Mouse (Mus musculus): Measurements from ENCODE around the gene Hsd11b1.
A peak's percentile ranks its signal among the peaks of the same experiment; 100 is the strongest.

Gene Hsd11b1

DNA sequence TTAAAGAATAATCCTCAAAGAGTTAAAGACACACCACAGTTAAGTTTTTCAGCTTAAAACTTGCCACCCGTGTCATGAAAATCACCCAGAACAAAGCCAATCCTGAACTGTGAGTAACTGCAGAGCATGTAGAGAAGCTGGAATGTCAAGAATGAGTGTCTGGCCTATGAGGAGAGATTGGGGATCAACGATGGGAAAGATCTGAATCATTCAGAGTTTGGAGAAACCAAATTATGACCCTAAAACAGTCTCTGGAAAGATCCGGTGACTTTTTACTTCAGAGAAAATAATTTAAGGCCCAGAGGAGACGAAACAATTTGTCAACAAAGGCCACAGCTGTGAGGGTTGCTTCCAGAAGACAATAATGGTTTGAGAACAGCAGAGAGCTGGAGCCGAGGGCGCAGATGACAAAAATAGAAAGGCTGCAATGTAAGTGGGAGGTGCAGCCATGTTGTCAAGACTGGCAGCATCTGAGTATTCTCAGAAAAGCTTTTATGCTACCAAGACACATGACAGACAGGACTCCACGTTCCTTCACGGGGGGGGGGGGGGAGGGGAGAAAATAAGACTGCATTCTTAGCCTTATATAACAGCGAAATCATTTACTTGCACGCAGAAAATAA, 20.2 kb downstream of the Hsd11b1 start:
- no peak for DNase-seq (ENCODE audit: low read depth, low spot score)

DNA sequence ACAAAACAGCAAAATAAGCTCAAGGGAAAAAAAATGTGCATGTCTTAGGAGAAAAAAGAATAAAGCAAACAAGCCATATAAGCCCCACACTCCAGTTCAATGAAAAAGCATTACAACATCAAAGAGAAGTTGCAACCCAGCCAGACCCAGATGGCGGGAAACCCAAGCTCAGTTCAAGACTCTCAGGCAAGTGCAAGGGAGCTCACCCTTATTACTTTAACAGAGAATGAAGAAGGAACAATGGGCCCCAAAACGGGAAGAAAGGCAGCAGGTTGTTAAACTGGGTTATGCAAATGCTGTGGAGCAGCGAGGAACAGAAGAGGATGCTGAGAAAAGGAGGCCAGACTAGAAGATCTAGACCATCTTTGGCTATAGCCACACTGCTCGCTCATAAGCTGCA, 21.0 kb downstream of the Hsd11b1 start:
- DNase-seq (ENCODE audit: low read depth, low spot score): no peak

DNA sequence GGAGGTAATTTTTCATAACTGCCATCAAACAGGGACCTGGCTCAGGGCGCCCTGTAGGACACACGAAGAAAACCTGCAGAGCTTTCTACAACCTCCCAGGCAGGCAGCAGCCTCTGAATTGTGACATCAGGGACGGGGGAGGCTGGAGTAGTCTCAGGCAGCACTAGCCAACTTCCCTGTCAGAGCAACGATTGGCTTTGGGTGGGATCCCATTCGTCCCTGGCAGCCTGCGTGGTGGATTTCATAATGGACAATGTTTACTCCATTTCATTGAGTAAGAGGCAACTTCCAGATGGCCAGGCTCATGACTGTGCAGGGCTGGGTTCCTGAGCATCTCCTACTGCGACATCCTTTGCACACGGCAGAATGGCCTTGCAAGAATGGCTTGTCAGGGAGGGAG, 21.6 kb downstream of the Hsd11b1 start:
- peak; percentile 27 for DNase-seq (ENCODE audit: low read depth, low spot score)

DNA sequence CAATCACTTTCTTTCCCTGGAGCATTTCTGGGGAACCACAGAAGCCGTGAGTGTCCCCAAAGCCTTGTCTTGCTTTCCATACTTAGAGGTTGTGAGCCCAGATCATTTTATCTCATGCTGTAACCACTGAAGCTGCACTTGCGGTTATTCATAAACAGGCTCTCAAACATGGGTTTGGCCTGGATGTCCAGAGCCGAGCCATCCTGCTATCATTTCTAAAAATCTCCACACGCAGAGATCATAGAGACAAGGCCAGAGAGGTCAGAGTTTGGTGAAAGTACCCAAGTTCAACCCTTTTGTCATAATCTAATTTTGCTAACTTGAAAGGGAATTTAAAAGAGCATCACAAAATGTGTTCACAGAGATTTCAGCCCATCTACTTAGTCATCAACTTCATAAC, 22.4 kb downstream of the Hsd11b1 start:
- no peak for DNase-seq (ENCODE audit: low read depth, low spot score)

DNA sequence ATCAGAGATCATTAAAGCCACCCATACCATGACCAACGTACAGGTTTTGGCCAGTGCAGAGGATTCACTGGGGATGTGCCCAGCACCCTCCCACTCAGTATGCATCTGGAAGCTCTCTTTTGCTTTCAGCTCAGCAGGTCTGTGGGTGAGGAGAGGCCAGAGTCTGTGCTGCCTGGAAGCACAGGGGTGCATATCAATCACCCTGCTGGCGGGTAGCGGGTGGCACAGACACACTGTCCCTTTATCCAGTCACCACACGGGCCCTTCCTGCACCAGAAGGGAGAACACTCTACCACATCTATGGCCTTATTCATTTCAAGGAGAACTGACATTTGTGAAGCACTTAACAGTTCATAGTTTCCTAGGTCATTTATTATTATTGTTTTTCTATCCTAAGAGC, 25.4 kb downstream of the Hsd11b1 start:
- no peak for DNase-seq (ENCODE audit: low read depth, low spot score)

DNA sequence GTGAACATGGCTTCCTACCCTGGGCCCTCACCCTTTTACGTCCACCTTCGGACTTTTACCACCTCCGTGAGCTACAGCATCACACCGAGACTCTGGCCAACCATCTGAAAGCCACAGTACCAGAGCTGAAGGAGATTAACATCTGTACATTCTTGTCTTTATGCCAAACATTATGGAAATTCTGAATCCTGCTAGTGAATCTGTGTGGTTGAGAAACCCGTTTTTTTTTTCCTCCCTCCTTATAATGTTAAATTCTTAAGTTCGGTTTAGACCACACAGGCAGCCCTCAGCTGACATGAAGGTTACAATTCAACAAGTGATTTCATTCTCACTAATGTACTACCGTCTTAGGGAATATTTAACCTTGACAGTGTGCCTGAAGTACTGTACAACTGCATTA, 28.9 kb downstream of the Hsd11b1 start:
- peak; percentile 77 for DNase-seq (ENCODE audit: low read depth, low spot score)

DNA sequence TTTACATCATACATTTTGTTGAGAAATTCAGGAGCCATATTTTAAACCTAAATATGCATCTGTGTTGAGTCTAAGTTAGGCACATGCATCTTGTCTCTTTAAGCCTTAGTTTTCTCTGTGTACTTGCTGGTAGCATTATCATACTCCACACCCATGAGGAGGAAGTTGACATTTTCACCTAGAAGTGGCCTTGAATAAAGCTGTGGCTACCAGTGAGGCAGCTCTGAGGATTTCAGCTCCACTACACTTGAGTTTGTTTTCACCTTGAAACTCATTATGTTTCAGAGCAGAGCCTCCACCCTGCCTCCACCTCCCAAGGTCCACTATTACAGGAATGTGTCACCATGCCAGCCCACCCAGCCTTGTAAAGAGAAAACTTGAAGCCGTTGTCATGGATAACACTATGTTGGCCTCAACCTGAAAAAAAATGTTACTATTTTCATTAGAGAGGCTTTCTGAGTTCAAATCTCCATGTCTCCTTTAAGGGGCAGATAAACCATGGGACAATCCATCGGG, 29.7 kb downstream of the Hsd11b1 start:
- no peak for DNase-seq (ENCODE audit: low read depth, low spot score)

DNA sequence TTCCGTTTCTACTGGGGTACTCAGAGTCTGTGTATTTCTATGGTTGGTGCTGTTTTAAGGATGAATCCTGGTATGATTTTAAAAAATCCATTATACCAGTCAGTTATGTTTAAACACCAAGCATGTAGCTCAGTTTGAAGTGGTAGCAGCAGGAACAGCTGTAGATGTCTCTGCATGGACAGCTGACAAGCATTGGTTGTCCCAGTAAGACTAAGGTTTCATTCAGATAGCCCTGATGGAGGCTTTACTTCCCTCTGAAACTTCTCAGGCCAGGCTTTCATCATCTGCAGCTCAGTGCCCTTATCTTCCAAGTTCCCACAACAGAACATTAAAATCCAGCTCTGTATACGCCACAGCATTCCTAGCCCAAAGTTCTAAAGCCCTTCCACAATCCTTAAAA, 31.1 kb downstream of the Hsd11b1 start:
- DNase-seq (ENCODE audit: low read depth, low spot score): no peak

DNA sequence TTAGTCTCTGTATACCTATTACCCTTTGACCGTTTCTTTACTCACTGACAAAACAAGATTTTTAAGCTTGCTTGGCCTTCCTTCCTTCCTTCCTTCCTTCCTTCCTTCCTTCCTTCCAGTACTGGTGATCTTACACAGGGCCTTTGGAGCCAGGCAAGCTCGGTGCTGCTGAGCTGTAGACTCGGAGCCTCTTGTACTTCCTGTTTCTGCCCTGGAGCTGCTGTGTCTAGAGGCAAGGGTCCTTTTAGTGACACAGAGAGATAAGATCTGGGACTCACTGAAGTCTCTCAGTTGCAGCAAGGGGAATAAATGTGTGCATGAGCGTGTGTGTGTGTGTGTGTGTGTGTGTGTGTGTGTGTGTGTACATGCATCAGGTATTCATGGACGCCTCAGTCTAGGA, 32.9 kb downstream of the Hsd11b1 start:
- no peak for DNase-seq (ENCODE audit: low read depth, low spot score)

DNA sequence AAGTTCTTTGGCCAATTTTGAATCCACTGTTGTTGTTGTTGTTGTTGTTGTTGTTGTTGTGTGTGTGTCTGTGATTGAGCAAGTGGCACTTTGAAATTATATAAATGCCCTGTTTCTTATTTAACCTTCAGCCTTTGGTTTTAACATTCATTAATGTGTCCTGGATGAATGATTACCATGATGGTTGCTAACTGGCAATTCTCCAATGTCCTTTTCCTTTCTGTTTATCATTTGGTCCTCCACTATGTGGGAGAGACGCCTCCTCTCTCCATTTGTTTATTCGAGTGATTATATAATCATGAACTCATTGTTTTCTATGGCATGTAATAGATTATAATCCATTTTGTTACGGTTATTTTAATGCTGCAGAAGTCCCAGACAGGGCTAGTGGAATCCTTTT, 33.3 kb downstream of the Hsd11b1 start:
- DNase-seq (ENCODE audit: low read depth, low spot score): no peak

DNA sequence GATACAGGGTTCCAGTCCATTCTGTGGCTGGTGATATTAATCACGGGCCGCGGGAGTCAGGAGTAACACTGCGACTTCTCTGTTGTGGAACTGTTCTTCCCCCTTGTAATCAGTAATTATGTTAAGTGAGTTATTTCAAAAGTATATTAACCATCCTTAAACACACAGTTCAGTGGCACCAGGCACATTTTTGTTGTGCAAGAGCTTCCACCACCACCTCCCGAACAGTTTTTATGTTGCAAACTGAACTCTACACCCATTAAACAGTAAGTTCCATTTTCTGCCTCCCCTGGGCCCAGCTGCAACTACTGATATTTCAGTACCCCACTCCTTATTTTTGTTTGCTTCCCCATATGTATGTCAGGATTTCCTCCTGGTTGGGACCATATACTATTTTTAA, 34.3 kb downstream of the Hsd11b1 start:
- DNase-seq (ENCODE audit: low read depth, low spot score): no peak

DNA sequence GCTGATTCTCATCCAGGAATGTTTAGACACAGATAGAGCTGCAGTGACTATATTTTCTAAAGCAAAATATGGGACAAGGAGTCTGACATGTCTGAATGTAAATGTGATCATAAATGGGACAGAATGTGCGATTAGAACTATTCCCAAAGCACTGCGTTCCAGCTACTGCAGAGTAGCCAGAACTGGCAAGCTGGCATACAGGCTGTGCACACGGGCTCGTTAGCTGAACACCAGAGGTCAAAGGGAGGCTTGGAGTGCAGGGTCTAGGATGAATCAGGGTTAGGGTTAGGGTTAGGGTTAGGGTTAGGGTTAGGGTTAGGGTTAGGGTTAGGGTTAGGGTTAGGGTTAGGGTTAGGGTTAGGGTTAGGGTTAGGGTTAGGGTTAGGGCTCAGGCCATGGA, 36.3 kb downstream of the Hsd11b1 start:
- no peak for DNase-seq (ENCODE audit: low read depth, low spot score)

DNA sequence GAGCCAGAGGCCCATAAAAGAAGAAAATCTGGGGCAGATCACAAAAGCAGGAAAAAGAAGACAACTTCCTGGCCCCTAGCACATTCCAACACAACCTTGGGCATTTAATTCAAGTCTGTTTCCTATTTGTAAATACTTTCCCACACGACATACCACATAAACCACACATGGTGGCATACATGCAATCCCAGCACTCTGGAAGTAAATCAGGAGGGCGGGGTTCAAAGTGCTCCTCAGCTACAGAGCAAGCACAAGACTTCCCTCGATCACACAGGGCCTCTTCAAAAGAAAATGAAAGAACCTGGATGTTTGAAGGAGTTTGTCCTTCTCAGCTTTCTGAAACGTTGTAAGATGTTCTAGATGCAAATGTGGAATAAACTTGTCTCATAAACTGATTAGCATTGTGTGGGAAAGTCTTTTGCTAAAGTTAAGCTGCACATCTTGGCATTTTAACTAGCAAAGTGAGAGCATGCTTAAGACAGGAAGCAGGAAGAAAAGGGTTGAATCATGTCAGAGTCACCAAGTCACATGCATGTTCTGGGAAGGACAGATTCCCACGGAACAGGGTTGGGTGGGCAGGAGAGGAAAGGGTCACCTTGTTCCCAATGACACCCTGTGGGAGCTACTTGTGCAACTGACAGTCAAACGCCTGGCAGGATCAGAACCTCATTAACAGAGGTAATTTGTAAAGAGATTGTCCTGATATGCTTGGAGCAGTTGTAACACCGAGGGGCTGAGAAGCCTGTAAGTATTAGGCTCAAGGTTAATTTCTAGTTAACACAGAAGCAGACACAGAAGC, 37.0 kb downstream of the Hsd11b1 start:
- DNase-seq (ENCODE audit: low read depth, low spot score): peak; percentile 39

DNA sequence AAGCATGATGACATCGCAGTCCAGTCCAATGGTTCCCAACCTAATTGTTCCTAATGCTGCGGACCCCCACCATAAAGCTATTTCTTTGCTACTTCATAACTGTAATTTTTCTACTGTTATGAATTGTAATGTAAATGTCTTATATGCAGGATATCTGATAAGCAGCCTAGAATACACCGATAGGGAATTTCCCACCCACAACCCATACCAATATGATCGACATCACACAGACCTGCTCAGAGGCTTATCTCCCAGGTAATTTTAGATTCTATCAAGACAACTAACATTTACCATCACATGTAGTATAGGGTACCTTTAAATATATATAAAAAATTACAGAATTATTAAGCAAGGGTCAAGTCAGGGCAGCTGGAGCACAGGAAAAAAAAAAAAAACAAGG, 37.8 kb downstream of the Hsd11b1 start:
- no peak for DNase-seq (ENCODE audit: low read depth, low spot score)

DNA sequence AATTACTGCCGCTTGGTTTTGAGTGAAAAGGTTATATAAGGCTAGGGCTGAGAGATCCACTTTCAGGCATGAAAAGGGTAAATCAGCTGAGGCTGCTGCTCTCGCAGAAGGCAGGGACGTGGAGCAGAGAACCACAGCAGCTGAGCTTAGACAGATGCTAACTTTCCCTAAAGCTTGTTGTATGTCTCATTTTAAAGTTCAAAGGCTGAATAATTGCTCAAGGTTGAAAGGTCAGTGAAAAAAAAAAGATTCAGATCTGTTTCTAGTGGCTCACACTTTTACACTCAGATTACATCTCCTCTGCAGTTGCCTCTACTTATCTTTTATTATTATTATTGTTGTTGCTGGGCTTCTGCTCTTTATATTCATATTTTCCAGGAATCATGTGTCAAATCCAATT, 38.3 kb downstream of the Hsd11b1 start:
- no peak for DNase-seq (ENCODE audit: low read depth, low spot score)

DNA sequence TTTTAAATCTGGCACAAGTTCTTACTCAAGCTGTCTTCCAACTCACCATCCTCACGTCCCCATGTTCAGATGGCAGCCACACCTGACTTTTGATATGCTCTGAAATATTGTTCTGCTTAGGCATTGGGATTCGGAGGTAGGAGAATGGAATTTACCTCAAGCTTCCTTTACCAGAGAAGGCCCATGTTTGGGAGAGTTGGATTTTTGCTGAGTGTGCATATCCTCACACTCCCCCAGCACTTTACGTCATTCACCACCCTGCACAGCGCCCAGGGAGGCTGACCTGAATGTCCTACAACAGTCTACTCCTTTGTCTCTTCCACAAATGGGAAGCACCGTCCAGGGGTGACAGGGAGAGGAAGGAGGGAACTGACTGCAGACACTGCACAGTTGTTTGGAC, 43.5 kb downstream of the Hsd11b1 start:
- DNase-seq (ENCODE audit: low read depth, low spot score): no peak

DNA sequence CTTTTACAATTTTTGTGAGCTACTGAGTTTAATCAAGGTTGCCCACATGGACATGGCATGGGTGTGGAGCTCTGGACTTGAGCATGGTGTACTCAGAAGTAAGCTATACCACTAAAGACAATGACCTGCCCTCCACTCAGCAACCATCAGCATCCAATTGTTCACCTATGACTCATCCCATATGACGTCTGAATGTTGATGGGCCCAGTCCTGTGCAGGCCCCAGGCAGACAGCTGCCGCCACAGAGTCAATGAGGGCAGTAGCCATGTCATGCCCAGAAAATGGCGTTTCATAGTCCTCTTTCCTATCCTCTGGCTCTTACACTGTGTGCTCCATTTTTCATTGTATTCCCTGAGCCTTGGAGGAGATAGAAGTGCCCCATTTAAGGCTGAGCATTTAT, 47.9 kb downstream of the Hsd11b1 start:
- DNase-seq (ENCODE audit: low read depth, low spot score): peak; percentile 53

DNA sequence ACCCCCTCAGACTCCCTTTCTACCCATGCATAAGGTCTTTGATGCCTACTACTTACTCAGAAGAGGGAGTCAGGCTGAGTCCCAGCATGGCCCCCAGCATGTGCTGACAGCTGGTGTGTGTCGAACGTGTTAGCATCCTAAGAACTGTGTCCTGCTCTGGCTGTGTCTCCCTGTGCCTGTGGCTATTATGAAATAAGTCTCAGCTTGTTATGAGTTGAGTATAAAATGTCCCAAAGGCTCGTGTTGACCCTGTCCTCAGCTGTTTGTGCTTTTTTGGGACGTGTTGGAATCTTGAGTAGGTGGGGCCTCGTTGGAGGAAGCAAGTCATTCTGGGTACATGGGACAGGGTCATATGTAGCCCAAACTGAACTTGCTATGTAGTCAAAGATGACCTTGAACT, 49.8 kb downstream of the Hsd11b1 start:
- no peak for DNase-seq (ENCODE audit: low read depth, low spot score)

DNA sequence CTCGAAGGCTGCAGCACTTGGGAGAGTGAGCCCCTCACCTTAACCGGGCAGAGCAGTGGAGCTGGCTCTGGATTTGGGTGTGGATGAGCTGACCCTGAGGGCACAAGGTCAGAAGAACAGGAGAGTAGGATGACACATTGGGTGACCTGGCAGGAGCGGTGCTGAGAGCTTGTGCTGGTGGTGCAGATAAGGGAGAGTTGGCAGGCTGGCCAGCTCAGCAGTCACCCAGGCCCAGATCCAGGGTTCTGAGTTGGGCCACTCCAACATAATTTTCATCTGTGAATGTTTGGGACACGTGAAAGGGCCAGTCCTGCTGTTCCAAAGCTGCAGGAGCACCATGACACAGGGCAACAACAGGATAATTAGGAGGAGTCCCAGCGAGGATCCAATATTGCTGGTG, 52.5 kb downstream of the Hsd11b1 start:
- DNase-seq (ENCODE audit: low read depth, low spot score): no peak

DNA sequence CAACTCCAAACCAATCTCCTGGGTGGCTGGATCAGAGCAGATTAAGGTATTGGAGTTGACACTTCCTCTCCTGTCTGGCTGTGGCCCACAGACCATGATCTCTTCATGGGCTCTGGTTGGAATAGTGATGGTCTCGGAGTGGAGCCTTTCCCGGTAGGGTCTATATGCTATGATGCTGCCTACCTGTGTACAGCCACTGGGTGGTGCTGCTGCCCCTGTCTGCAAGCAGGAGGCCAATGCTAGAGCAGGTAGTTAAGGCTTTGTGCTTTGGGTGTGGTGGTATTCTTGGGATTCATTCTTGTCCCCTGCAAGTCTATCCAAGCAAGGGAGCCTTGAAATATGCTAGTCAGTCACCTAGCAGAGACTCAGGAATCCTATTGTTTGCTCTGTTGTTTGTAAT, 55.7 kb downstream of the Hsd11b1 start:
- DNase-seq (ENCODE audit: low read depth, low spot score): peak; percentile 48

DNA sequence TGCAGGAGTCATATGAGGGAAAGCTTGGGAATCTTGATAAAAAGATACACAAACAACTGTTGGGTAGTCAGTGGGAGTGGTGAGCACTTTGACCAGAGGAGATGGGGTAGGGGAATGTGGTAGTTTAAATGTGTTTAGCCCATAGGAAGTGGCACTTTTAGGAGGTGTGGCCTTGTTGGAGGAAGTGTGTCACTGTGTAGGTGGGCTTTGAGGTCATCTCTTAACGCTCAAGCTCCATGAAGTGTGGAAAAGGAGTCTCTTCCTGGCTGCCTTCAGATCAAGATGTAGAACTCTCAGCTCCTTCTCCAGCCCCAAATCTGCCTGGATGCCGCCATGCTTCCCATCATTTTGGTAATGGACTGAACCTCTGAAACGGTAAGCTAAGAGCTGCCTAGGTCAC, 56.4 kb downstream of the Hsd11b1 start, which contains the start of gene Lamb3:
TSS of gene Lamb3 (plus strand) at position 197 of the 400 bp plus-strand sequence.
- no peak for DNase-seq (ENCODE audit: low read depth, low spot score)

DNA sequence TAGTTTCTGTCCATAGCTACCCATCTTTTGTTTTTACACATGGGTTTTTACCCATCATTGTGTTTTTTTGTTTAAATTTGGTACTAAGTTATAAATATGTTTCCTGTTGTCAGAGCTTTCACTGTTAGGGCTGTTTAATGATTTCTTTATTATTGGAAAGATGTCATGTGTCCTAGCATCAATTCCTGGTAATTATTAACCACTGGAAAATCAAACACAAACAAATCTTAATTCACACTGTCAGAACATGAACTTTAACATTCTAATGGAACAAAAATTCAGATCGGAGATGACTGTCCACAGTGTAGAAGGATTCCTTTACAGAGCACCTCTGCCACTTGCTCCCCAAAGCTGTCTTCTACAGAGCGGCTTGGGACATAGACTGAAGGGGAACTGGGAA, 58.4 kb downstream of the Hsd11b1 start:
- DNase-seq (ENCODE audit: low read depth, low spot score): no peak

DNA sequence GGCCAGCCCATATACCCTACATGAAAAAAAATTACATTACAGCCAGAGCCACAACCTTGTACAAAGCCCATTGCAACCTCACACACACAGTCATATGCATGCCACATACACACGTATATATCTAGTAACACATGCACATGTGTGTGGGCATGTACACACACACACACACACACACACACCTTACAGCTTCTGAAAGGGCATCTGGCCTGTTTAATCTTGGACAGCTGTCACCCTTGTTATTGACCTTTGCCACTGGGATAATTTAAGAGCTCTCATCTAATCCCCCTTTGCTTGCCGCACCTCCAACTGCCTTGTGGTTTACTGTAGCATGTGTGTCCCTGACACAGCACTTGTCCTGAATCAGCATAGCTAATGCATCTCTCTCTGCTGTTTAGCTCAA, 60.1 kb downstream of the Hsd11b1 start:
- no peak for DNase-seq (ENCODE audit: low read depth, low spot score)
